Mouse (Mus musculus): Measurements from ENCODE around the gene Gprc5d.

- no peak for TF ChIP-seq POLR2A (IDR thresholded peaks at IDR 0.05; ENCODE audit: insufficient read depth, low read length)
- no peak for TF ChIP-seq CTCF (IDR thresholded peaks at IDR 0.05; ENCODE audit: low read depth, low read length)
Measured at GRCm38 (mm10) chr6:135165191-135165590, 47.1 kb upstream of the Gprc5d start.
